Mouse (Mus musculus) adipocyte (in vitro differentiated cells): ENCODE data around the gene Ryr1.

Source experiments
- DNase-seq: peaks from one replicate; pipeline ENCODE4 v3.0.0-alpha.2; 2016; ENCODE audit warnings: low spot score

Gene Ryr1

DNA sequence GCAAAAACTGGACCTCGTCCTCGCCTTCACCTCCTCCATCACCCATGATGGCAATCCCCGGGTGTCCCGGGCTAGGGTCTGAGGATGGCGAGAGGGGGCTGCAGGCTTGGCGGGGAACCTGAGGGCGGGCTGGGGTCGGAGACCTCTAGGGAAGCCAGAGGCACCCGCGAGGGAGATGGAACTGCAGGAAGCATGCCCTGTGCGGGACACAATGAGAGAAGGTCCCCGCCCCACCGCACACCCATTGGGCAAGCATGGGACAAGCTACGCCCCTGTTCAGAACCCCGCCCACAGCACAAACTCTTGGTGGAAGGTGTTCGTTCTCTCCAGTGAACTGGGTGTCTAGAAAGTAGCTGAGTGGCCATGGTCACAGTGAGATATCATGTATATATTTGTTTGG, at the start of gene Ryr1:
Ryr1 (minus strand) TSS at position 210 of the 400 bp plus-strand sequence.
- no peak for DNase-seq

GRCm38 (mm10) chr7:29172390-29173016, 47.5 kb upstream of the Ryr1 start:
- DNase-seq, result no peak

DNA sequence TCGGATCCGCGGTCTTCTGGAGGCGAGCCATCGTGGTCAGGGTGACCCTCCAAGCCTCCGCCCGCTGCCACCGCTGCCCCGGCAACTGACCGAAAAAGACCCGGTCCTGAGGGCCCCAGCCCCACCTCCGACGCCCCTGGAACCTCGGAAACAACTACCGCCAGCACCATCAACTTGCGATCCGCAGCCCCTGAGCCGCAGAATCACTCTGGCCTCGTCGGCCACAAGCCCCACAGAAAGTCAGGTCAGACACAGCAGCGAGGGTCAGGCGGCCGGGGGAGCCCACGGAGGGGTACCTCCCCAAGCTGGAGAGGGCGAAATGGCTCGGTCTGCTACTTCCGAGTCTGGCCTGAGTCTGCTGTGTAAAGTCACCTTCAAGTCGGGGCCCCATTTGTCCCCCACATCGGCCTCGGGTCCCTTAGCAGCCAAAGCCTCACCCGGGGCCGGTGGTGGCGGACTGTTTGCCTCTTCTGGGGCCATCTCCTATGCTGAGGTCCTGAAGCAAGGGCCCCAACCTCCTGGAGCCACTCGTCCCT, 46.7 kb upstream of the Ryr1 start:
- DNase-seq, result no peak

- DNase-seq, result no peak
Observed at GRCm38 (mm10) chr7:29170755-29171561, 46.0 kb upstream of the Ryr1 start.

DNA sequence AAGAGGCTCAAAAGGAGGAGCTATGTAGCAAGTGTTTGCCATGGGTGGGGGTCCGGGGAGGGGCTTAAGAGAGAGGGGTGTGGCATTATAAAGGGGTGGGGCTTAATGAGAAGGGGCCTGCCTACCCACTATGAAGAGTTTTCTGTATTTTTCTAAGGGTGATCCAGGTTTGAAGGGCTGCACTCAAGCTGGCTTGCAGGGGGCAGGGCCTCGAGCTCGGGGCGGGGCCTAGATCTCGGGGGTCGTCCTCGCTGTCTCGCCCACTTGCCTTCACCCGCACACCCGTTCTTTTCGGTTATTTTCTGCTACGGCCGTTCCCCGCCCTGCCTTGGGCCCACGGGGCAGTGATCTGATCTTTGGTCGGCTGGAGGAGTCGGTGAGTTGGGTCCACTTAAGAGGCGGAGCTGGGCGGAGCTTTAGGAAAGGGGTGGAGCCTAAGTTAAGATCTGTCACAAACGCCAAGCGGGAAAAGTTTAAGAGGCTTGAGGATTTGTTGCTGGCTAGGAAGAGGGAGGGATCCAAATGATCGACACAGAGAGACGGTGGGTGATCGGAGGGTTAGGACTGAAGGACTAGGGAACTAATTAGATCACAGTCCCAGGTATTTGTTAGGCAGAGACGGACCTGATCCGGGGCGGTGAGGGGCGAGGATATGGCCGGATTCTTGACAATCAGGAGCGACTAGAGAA, 45.2 kb upstream of the Ryr1 start, which contains the start of the genes Ggn and Spred3:
Ggn (plus strand) TSS at position 145 of the 689 bp plus-strand sequence.
Spred3 (minus strand) TSS at position 346 of the 689 bp plus-strand sequence.
- peak; percentile 75 for DNase-seq

- DNase-seq, result peak; percentile 75
Observed at GRCm38 (mm10) chr7:29169231-29170065, 44.5 kb upstream of the Ryr1 start.

- DNase-seq, result no peak
Observed at GRCm38 (mm10) chr7:29168791-29169230, 43.8 kb upstream of the Ryr1 start.

DNA sequence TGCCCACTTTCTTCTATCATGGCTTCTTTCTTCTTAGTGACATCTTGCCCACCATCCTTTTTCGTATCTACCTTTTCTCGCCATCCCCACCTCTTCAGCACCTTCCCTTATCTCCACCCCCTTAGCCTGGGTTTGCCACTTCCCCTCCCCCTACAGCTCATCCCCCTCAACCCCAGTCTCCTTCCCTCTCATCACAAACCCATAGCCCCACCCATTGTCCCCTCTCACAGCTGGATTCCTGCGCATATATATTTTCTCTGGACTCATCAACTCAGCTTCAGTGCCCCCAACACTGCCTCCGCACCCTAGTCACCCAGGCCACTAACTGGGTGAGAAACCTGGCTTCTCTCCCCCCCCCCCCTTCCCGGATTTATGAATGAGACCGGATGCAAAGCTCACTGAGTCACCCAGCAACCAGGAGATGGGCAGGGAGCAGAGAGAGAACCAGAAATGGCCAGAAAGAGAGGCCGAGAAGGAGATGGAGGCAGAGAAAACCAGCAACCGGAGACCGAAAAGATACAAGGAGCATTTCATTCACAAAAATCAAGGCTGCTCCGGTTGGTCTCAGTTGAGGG, 43.2 kb upstream of the Ryr1 start:
- no peak for DNase-seq

- DNase-seq, result no peak
Observed at GRCm38 (mm10) chr7:29167656-29168055, 42.7 kb upstream of the Ryr1 start.

DNA sequence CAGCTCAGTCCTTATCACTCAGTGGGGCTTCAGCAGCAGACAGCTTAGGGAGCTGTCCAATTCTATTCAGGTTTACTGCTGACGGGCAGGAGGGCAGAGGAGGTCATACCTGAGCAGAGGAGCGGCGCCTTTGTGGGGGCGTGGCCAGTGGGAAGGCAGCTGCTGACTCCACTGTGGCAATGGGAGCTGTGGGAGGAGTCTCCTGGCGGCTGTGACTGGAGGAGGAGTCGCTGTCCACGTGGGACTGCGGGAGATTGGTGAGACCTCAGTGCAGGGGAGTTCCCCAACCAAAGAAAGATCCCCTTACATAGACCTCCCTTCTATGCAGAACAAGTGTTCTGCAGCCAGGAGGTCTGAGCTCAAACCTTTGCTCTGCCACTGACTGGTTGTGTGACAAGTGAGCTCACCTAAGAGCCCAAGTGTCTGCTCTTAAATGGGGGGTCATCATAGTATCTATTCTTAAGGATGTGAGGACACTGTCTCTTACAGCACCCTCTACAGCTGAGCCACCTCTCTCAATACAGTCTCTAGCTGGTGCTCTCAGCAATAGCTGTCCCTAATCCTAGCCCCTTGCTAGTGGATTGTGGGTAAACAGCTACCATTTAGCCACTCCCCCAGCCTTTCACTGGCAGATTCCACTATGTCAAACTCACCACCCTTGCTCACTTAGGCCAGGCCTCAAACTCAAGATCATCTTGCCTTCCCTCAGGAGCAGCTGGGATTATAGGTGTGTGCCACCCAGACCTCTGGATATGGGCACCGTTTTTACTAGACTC, 38.0 kb upstream of the Ryr1 start:
- no peak for DNase-seq

DNA sequence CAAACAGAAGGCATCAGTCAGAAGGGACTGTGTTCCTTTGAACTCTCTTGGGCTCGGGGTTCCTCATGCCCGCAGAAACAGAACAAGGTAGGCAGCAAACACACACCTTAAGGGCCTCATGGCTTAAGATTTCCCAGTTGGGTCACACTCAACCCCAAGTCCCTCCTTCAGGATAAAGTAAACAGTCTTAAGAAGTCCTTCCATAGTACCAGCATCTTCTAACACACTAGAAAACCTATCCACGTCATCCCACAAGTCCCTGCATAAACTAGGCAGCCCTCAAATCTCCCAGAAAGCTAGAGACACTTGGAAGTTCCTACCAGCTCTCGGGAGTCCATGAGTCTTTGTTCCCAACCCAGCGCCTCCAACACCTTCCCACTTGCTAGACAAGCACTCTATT, 37.3 kb upstream of the Ryr1 start:
- DNase-seq, result no peak

- DNase-seq, result no peak
Observed at GRCm38 (mm10) chr7:29158264-29158663, 33.3 kb upstream of the Ryr1 start.

DNA sequence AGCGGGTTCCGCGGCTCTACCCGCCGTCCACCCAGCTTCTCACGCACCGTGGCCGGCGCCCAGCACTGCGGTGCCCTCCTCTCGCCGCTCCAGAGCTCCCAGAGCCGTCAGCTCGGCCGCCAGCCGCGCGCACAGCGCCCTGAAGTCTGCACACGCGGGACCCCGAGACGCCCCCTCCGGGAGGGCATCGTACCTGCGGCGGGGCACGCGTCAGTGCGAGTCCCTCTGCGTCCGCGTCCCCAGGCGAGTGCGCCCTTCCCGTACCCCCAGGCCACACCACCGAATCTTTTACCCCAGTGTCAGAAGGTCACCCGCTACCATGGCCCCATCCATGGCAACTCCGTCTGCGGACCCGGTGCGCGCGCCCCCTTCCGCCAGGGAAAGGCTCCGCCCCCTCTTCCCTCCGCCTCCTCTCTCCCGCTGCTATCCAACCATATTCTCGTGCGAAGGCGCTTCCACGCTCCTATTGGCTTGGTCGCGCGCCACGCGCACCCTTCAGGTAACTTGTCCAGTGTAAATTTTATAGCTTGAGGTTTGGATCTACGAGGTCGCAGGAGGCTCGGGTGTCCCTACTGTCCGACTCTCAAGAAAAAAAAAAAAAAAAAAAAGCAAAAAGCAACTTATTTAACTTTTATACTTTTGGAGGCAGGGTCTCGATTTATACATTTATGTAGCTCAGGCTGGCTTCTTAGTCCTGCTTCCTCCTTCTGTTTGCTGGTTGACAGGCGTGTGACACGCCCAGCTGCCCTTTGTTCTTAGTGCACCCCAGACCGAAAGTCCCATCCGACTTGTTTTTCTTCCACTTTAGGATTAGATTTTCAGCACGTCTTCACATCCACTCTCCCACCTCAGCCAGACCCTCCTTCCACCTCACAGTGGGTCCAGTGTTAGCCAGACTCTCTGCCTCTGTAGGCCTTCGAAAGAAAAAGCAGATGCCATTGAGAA, 31.1 kb upstream of the Ryr1 start, which contains the start of gene Fam98c:
Fam98c (minus strand) TSS at position 397 of the 945 bp plus-strand sequence.
- peak; percentile 48 for DNase-seq

DNA sequence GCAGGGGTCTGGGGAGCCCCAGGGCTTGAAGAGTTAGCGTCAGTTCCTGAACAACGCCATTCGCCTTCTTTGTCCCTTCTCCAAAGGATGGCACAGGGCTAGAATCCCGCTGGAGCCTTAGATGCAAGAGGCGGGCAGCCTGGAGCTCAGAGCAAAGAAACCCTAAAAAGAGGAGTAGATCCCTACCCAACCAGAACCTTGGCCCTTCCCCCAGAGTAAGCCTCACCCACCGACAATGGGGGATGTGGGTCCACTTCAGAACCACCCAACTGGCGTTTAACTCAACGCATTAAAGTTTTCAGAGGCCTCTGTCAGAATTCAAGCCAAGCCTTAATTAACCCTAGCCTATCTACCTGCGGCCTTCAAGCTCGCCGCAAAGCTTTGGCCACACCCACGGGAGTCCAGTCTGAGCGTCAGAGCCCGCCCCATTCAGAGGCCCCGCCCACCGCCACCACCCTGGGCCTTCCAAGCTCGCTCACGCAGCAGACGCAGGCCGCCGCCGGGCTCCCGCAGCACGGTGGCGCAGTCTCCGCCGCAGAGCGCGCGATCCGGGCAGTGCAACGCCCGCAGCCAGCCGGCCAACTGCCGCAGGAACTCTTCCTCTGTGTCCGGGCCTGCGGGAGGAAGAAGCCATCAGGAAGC, 30.3 kb upstream of the Ryr1 start:
- DNase-seq, result peak; percentile 59

GRCm38 (mm10) chr7:29154018-29154720, 29.2 kb upstream of the Ryr1 start:
- no peak for DNase-seq

GRCm38 (mm10) chr7:29151486-29151885, 26.5 kb upstream of the Ryr1 start:
- no peak for DNase-seq

DNA sequence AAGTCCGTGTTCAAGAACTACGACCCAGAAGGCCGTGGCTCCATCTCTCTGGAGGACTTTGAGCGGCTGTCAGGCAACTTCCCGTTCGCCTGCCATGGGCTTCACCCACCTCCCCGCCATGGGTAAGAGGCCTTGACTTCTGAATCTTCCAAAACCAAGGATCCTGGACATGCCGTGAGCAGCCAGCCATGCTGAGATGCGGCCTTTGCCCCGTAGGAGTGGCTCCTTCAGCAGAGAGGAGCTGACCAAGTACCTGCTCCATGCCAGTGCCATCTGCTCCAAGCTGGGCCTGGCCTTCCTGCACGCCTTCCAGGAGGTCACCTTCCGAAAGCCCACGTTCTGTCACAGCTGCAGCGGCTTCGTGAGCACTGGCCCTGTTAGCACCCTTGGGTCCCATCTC, 23.8 kb upstream of the Ryr1 start:
- DNase-seq, result no peak
